ENCODE assay signal across 22 mouse cellular contexts in the genomic region with DNA sequence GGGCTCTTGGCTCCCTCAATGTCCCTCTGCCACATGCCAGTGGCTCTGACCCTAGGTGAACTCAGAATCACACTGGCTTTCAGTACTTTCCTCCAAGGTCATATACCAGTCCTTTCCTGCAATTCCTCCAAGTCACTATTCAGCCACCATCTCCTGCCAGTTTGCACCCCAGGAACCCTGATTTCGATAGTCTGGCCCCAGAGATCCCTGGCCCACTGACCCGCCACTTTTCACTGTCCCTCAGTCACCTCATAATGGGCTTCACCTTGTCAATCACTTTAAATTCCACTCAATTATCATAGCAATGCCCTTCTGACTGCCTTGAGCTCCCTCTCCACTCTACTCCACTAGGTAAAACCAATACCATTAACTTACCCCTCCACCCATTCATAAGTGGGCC. TPM values are rescaled to one million over a fixed set of nuclear protein-coding genes. Genes with fewer than 3 reads are reported as not detected.
DNase-seq lines count a peak whose midpoint lies in the region; ATAC-seq and TF ChIP-seq lines count a peak whose summit lies in the region.
"Had no signal": no experiment of that assay in that cellular context is flagged by ENCODE, and none has a peak within 500 bp of the region (broad histone marks: within the 10 kb centered on the region; RNA-seq: fewer than 3 reads in every experiment).

No protein-coding gene starts in this region.

- intact Hi-C loops in heart, postnatal 25 days (cut with DNase I), result no loop called here

- H3K27me3 ChIP-seq in heart, embryonic 10.5 days (ENCODE audit: insufficient read depth, poor library complexity, severe bottlenecking), result no peaks in the 10 kb centered on the region
- H3K27me3 ChIP-seq in kidney, adult 2 months (replicated peaks; ENCODE audit: control insufficient read depth, insufficient read depth, low read length), result no peaks in the 10 kb centered on the region
- no peaks in the 10 kb centered on the region for H3K27me3 ChIP-seq in midbrain, embryonic 11.5 days (ENCODE audit: control insufficient read depth, insufficient read depth, low read length)
- no peaks in the 10 kb centered on the region for H3K27me3 ChIP-seq in midbrain, postnatal 0 days (ENCODE audit: insufficient read depth, low read length)

- no peak for TF ChIP-seq POLR2A in kidney, adult 2 months (IDR thresholded peaks at IDR 0.05; ENCODE audit: low read depth, low read length)

- 85% methylated on average over 2 of the region's 2 CpGs for WGBS in heart, embryonic 10.5 days
- WGBS in kidney, adult 2 months, result 72% methylated on average over 2 of the region's 2 CpGs
- WGBS in midbrain, embryonic 11.5 days, result 67% methylated on average over 2 of the region's 2 CpGs
- 69% methylated on average over 2 of the region's 2 CpGs for WGBS in midbrain, postnatal 0 days

- no peak overlapping the region for H3K9ac ChIP-seq in midbrain, embryonic 11.5 days (ENCODE audit: low read length)
- no peak overlapping the region for H3K9ac ChIP-seq in midbrain, postnatal 0 days (replicated peaks; ENCODE audit: low read length, poor library complexity, severe bottlenecking)

- peaks cover 13% of the 10 kb centered on the region; the same call in 1 of the 2 replicates for H3K4me1 ChIP-seq in heart, embryonic 10.5 days
- no peaks in the 10 kb centered on the region; the same call in 1 of the 2 replicates for H3K4me1 ChIP-seq in kidney, adult 2 months (ENCODE audit: control insufficient read depth, insufficient read depth, low read length)
- H3K4me1 ChIP-seq in midbrain, embryonic 11.5 days (ENCODE audit: control insufficient read depth, insufficient read depth, low read length), result no peaks in the 10 kb centered on the region
- no peaks in the 10 kb centered on the region for H3K4me1 ChIP-seq in midbrain, postnatal 0 days (ENCODE audit: insufficient read depth, low read length)

- no peak overlapping the region for H3K4me2 ChIP-seq in midbrain, embryonic 11.5 days
- H3K4me2 ChIP-seq in midbrain, postnatal 0 days (ENCODE audit: low read depth, low read length, poor library complexity, severe bottlenecking), result no peak overlapping the region

- 0 out of 2 replicates have a peak overlapping the region, but pooled peaks have one; percentile 23 for H3K27ac ChIP-seq in heart, embryonic 10.5 days
- H3K27ac ChIP-seq in kidney, adult 2 months (ENCODE audit: insufficient read depth, low read depth, low read length), result no peak overlapping the region
- H3K27ac ChIP-seq in midbrain, embryonic 11.5 days (ENCODE audit: low read depth, low read length), result no peak overlapping the region
- H3K27ac ChIP-seq in midbrain, postnatal 0 days (ENCODE audit: low read depth, low read length), result no peak overlapping the region

- TF ChIP-seq CTCF in kidney, adult 2 months (conservative IDR thresholded peaks at IDR 0.05; ENCODE audit: insufficient read depth, insufficient read length, low read depth, low read length), result no peak
- no peak for TF ChIP-seq CTCF in midbrain, postnatal 0 days (IDR thresholded peaks at IDR 0.05)

- DNase-seq in heart, embryonic 10.5 days (ENCODE audit: low spot score), result peak; percentile 54
- no peak for DNase-seq in heart, postnatal 25 days (ENCODE audit: low spot score)
- DNase-seq in kidney, adult 11 months, result peak; percentile 20
- DNase-seq in kidney, postnatal 10 days, result no peak
- peak; percentile 19 for DNase-seq in kidney, adult 2 months
- DNase-seq in kidney, postnatal 14 days, result no peak
- peak; percentile 76 for DNase-seq in midbrain, embryonic 11.5 days (ENCODE audit: low spot score, missing footprints)
- DNase-seq in midbrain, postnatal 0 days (ENCODE audit: low spot score), result no peak
- DNase-seq: adrenal gland, adult 2 months; adrenal gland, adult 8-10 months; adrenal gland, postnatal 10 days; adrenal gland, postnatal 14 days; adrenal gland, postnatal 25 days; adrenal gland, postnatal 36 days; B cell, adult 2 months; cerebellum, adult 11 months; cerebellum, adult 11-12 months had no signal

- no peaks in the 10 kb centered on the region for H3K9me3 ChIP-seq in heart, embryonic 10.5 days
- no peaks in the 10 kb centered on the region for H3K9me3 ChIP-seq in midbrain, embryonic 11.5 days (ENCODE audit: control insufficient read depth, low read length)
- H3K9me3 ChIP-seq in midbrain, postnatal 0 days (ENCODE audit: low read length), result no peaks in the 10 kb centered on the region

- H3K4me3 ChIP-seq in heart, embryonic 10.5 days, result no peak overlapping the region
- H3K4me3 ChIP-seq in kidney, adult 2 months (ENCODE audit: insufficient read depth, low read depth, low read length), result no peak overlapping the region
- H3K4me3 ChIP-seq in midbrain, embryonic 11.5 days (ENCODE audit: low read depth, low read length), result no peak overlapping the region
- no peak overlapping the region for H3K4me3 ChIP-seq in midbrain, postnatal 0 days (ENCODE audit: low read depth, low read length)

- no peak for ATAC-seq in midbrain, embryonic 11.5 days (ENCODE audit: low FRiP score)
- ATAC-seq in midbrain, postnatal 0 days (ENCODE audit: low FRiP score), result no peak
- ATAC-seq: activated CD4-positive, CD25-positive, alpha-beta regulatory T cell, adult 4 months; CD4-positive, CD25-positive, alpha-beta regulatory T cell, adult 4 months; Patski had no signal

- H3K36me3 ChIP-seq in heart, embryonic 10.5 days, result peaks cover 10% of the 10 kb centered on the region; the same call in 1 of the 2 replicates
- no peaks in the 10 kb centered on the region for H3K36me3 ChIP-seq in kidney, adult 2 months (ENCODE audit: control insufficient read depth, insufficient read depth, low read length)
- H3K36me3 ChIP-seq in midbrain, embryonic 11.5 days (ENCODE audit: control insufficient read depth, insufficient read depth, low read length), result no peaks in the 10 kb centered on the region
- no peaks in the 10 kb centered on the region for H3K36me3 ChIP-seq in midbrain, postnatal 0 days (ENCODE audit: insufficient read depth, low read length)
- H3K36me3 ChIP-seq: G1E had no signal

RNA-seq across cellular contexts. Expression of gene Tmem108, which starts 31.9 kb away (rescaled TPM):
- 101 and 126 TPM in 2 replicates for polyA plus RNA-seq in heart, embryonic 10.5 days (2016; fragmentation: Nextera tagmentation; extraction: Ambion mirVana)
- 1 to 10 TPM; 3.8 to 6.1 TPM for total RNA-seq in heart, postnatal 25 days (2021)
- 6.9 and 7.1 TPM in 2 replicates for polyA plus RNA-seq in kidney, adult 2 months (2012; rRNA removed)
- polyA plus RNA-seq in midbrain, embryonic 11.5 days (2014; fragmentation: Nextera tagmentation; extraction: Ambion mirVana), result 12.0 and 13.0 TPM in 2 replicates
- total RNA-seq in midbrain, postnatal 0 days (2014; rRNA removed), result 16.9 and 25.2 TPM in 2 replicates
- 20.2 and 24.8 TPM in 2 replicates for polyA plus RNA-seq in midbrain, postnatal 0 days (2015; fragmentation: Nextera tagmentation; extraction: Ambion mirVana)
- total RNA-seq: MEL had no signal
- polyA plus RNA-seq: G1E, Patski had no signal

Comparison
In these comparisons a context has a peak if more than half of its experiments do, and no peak if none do; other contexts are left out.
1. DNase-seq: peak in heart, embryonic 10.5 days (single experiment), kidney, adult 11 months (single experiment), kidney, adult 2 months (single experiment) and midbrain, embryonic 11.5 days (single experiment); none in heart, postnatal 25 days (single experiment), kidney, postnatal 10 days (single experiment), kidney, postnatal 14 days (single experiment) and midbrain, postnatal 0 days (single experiment).